Mouse (Mus musculus) hindbrain, postnatal 0 days (tissue): ENCODE data around the gene Tspan5. TPM values are rescaled to one million over a fixed set of nuclear protein-coding genes. Genes with fewer than 3 reads are reported as not detected.

Source experiments
- ATAC-seq: fragments of 200-750 bp; cut with Nextera tagmentation; 2 replicates; pipeline ENCODE4 v1.8.0; 2017; ENCODE audit warnings: mild to moderate bottlenecking, moderate TSS enrichment, moderate library complexity
- DNase-seq: peaks from one replicate; pipeline ENCODE4 v3.0.0-alpha.2; 2015; ENCODE audit warnings: low spot score
- H3K27ac ChIP-seq: fragments of 300-500 bp; sonication (generic); 2 replicates; pipeline ENCODE4 v1.5.1; 2014; ENCODE audit warnings: mild to moderate bottlenecking
- H3K27me3 ChIP-seq: fragments of 300-500 bp; sonication (generic); 2 replicates; pipeline ENCODE4 v1.6.1; 2014; ENCODE audit warnings: low read length, mixed read lengths; ENCODE audit not compliant: insufficient read depth
- H3K36me3 ChIP-seq: fragments of 300-500 bp; sonication (generic); 2 replicates; pipeline ENCODE4 v1.6.1; 2014; ENCODE audit warnings: low read length, mixed read lengths; ENCODE audit not compliant: insufficient read depth
- H3K4me1 ChIP-seq: fragments of 300-500 bp; sonication (generic); 2 replicates; pipeline ENCODE4 v1.6.1; 2014; ENCODE audit warnings: antibody characterized with exemption, low read length, mixed read lengths; ENCODE audit not compliant: insufficient read depth
- H3K4me2 ChIP-seq: fragments of 300-500 bp; sonication (generic); 2 replicates; pipeline ENCODE4 v1.6.1; 2014; ENCODE audit warnings: low read depth, mild to moderate bottlenecking, low read length, moderate library complexity, mixed read lengths
- H3K4me3 ChIP-seq: fragments of 300-500 bp; sonication (generic); 2 replicates; pipeline ENCODE4 v1.5.1; 2014; ENCODE audit warnings: low read length
- H3K9ac ChIP-seq: fragments of 300-500 bp; sonication (generic); replicated peaks from 2 replicates; pipeline ENCODE4 v1.6.1; 2014; ENCODE audit warnings: mild to moderate bottlenecking, low read length, moderate library complexity, mixed read lengths
- H3K9me3 ChIP-seq: fragments of 300-500 bp; sonication (generic); 2 replicates; pipeline ENCODE4 v1.6.1; 2016; ENCODE audit warnings: low read length, mixed read lengths
- CTCF ChIP-seq: IDR thresholded peaks from 2 replicates; pipeline ENCODE4 v1.5.1; 2016; ENCODE audit warnings: antibody characterized with exemption, control low read depth, low read depth
- WGBS: fragments of 180-500 bp; shearing (Covaris S2); extraction: QIAGEN DNeasy Blood & Tissue Kit; methylation state at CpG from one replicate; pipeline ENCODE4 v1.1.7; 2014; 5-methylcytosine and 5-hydroxymethylcytosine counted together
- polyA plus RNA-seq: library from polyadenylated mRNA; unstranded; fragments of >200 nt; fragmentation: Nextera tagmentation; extraction: Ambion mirVana; gene quantifications from 2 replicates; pipeline ENCODE4 v1.2.1, GENCODE M21; 2015
- total RNA-seq: library from RNA; depleted of rRNA; stranded (reverse); fragments of >200 nt; gene quantifications from 2 replicates; pipeline ENCODE4 v1.2.3, GENCODE M21; 2014

Gene Tspan5
- total and polyA plus RNA-seq, 2 experiments from 2014 or later, result 86.0 to 135 TPM

GRCm38 (mm10) chr3:138759968-138760684, 18.1 kb downstream of the Tspan5 start:
- Histone ChIP-seq H3K27ac (no peak overlapping the region; the same call in 1 of the 2 replicates), H3K9ac (no peak overlapping the region), H3K4me1 (peaks cover 11% of the 10 kb centered on the region; the same call in 1 of the 2 replicates), H3K36me3 (no peaks in the 10 kb centered on the region), H3K9me3 (no peaks in the 10 kb centered on the region), H3K27me3 (no peaks in the 10 kb centered on the region), H3K4me2 (no peak overlapping the region), H3K4me3 (no peak overlapping the region)
- DNase-seq, result no peak
- ATAC-seq, result no peak
- 46% methylated on average over 9 of the region's 9 CpGs for WGBS
- TF ChIP-seq CTCF, result no peak

GRCm38 (mm10) chr3:138760685-138761119, 18.7 kb downstream of the Tspan5 start:
- Histone ChIP-seq H3K4me1 (peaks cover 11% of the 10 kb centered on the region; the same call in 1 of the 2 replicates), H3K27me3 (no peaks in the 10 kb centered on the region), H3K4me2 (no peak overlapping the region), H3K36me3 (no peaks in the 10 kb centered on the region), H3K4me3 (no peak overlapping the region), H3K9ac (no peak overlapping the region), H3K9me3 (no peaks in the 10 kb centered on the region), H3K27ac (no peak overlapping the region; the same call in 1 of the 2 replicates)
- DNase-seq, result peak; percentile 64
- no peak for TF ChIP-seq CTCF
- WGBS, result 42% methylated on average over 11 of the region's 11 CpGs
- peak; percentile 46 for ATAC-seq

GRCm38 (mm10) chr3:138761531-138761930, 19.5 kb downstream of the Tspan5 start:
- H3K4me2 ChIP-seq, result no peak overlapping the region
- no peak overlapping the region; the same call in 1 of the 2 replicates for H3K27ac ChIP-seq
- no peaks in the 10 kb centered on the region for H3K27me3 ChIP-seq
- H3K4me3 ChIP-seq, result no peak overlapping the region
- peaks cover 11% of the 10 kb centered on the region; the same call in 1 of the 2 replicates for H3K4me1 ChIP-seq
- H3K9ac ChIP-seq, result no peak overlapping the region
- no peaks in the 10 kb centered on the region for H3K36me3 ChIP-seq
- no peak for ATAC-seq
- TF ChIP-seq CTCF, result no peak
- H3K9me3 ChIP-seq, result no peaks in the 10 kb centered on the region
- DNase-seq, result no peak
- WGBS, result 78% methylated on average over 13 of the region's 13 CpGs

GRCm38 (mm10) chr3:138763941-138764340, 21.9 kb downstream of the Tspan5 start:
- Histone ChIP-seq H3K4me3 (no peak overlapping the region), H3K27ac (no peak overlapping the region), H3K4me2 (no peak overlapping the region), H3K27me3 (no peaks in the 10 kb centered on the region), H3K9me3 (no peaks in the 10 kb centered on the region), H3K36me3 (no peaks in the 10 kb centered on the region), H3K4me1 (peaks cover 11% of the 10 kb centered on the region; the same call in 1 of the 2 replicates), H3K9ac (no peak overlapping the region)
- DNase-seq, result no peak
- no peak for ATAC-seq
- WGBS, result 89% methylated on average over 9 of the region's 9 CpGs
- no peak for TF ChIP-seq CTCF

DNA sequence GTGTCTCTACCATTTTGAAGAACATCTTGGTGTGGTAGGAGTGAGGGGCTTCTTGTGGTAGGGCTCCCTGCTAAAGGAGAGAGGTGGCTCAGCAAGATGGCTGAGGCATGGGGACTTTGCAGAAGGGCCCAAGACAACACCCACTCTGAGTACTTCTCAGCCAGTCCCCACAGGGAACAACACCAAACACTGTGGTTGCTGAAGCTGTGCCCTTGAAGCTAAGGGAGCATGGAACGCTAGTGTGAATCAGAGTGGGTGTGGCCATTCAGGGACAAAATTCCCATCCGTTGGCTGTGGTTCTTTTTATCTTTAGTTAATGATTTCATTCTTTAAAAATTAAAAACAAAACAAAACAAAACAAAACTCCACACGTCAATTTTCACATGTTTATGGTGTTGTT, 22.8 kb downstream of the Tspan5 start:
- TF ChIP-seq CTCF, result no peak
- 76% methylated on average over 3 of the region's 3 CpGs for WGBS

DNA sequence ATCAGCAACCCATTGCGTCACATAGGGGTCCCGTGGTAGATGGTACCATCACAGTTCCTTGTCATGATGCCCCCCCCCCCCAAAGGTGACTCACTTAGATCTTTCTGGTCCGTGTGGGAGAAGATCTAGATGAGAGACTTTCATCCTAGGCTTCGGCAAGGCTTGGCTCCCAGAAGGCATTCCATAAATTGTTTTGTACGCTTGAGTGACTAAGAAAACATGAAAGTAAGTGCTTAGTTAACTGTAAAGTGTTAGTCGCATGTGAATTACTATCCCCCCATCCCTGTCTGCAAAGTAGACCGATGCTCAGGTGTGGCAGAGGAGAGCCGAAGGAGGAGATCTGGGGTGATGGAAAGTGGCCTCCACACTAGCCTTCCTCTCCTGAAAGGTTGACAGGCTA, 25.0 kb downstream of the Tspan5 start:
- no peaks in the 10 kb centered on the region for H3K27me3 ChIP-seq
- TF ChIP-seq CTCF, result no peak
- H3K9ac ChIP-seq, result no peak overlapping the region
- H3K27ac ChIP-seq, result no peak overlapping the region
- ATAC-seq (no peak), DNase-seq (no peak)
- H3K9me3 ChIP-seq, result no peaks in the 10 kb centered on the region
- H3K36me3 ChIP-seq, result no peaks in the 10 kb centered on the region
- WGBS, result 75% methylated on average over 8 of the region's 8 CpGs
- H3K4me1 ChIP-seq, result peaks cover 8% of the 10 kb centered on the region; the same call in 1 of the 2 replicates
- H3K4me2 ChIP-seq, result no peak overlapping the region
- H3K4me3 ChIP-seq, result no peak overlapping the region

More for the DNA sequence above, 22.8 kb downstream of the Tspan5 start:
- Histone ChIP-seq H3K27me3 (no peaks in the 10 kb centered on the region), H3K4me3 (no peak overlapping the region), H3K9ac (no peak overlapping the region), H3K4me2 (no peak overlapping the region), H3K27ac (no peak overlapping the region), H3K4me1 (peaks cover 7% of the 10 kb centered on the region; the same call in 1 of the 2 replicates), H3K36me3 (no peaks in the 10 kb centered on the region), H3K9me3 (no peaks in the 10 kb centered on the region)
- DNase-seq, result no peak
- ATAC-seq, result no peak

GRCm38 (mm10) chr3:138768541-138769093, 26.6 kb downstream of the Tspan5 start:
- WGBS, result 66% methylated on average over 12 of the region's 12 CpGs
- H3K36me3 ChIP-seq, result no peaks in the 10 kb centered on the region
- no peaks in the 10 kb centered on the region for H3K9me3 ChIP-seq
- H3K9ac ChIP-seq, result no peak overlapping the region
- no peaks in the 10 kb centered on the region for H3K27me3 ChIP-seq
- H3K4me1 ChIP-seq, result peaks cover 8% of the 10 kb centered on the region; the same call in 1 of the 2 replicates
- H3K27ac ChIP-seq, result no peak overlapping the region
- no peak for TF ChIP-seq CTCF
- H3K4me3 ChIP-seq, result no peak overlapping the region
- DNase-seq (no peak), ATAC-seq (no peak)
- no peak overlapping the region for H3K4me2 ChIP-seq
